Mouse (Mus musculus): Measurements from ENCODE around the gene Tubgcp2. TPM values are rescaled to one million over a fixed set of nuclear protein-coding genes. Genes with fewer than 3 reads are reported as not detected.
A peak's percentile ranks its signal among the peaks of the same experiment; 100 is the strongest.

Gene Tubgcp2
- polyA plus RNA-seq, 1 experiment from 2014 or later, result 28.8 TPM

DNA sequence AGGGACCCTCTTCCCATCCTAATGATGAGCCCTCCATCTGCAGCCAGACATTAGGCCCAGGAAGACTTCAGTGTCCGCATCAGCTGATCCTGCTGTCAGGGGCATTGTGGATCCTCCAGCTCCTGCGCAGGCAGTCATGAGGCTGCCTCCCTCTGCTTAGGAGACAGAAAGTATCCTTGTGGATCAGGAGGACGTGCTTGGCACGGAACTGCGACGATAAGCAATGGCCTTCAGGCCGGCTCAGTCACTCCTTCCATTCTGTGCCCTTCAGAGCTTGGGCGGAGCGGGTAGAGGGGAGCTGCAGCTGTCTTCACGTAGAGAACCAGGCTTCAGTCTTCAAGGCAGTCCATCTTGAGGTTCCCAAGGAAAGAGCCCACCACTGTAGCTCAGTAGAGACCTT, 75.3 kb downstream of the Tubgcp2 start:
- 71% methylated on average over 10 of the region's 10 CpGs for WGBS (ENCODE audit: insufficient replicate concordance)
- Histone ChIP-seq H3K4me2 (no peak overlapping the region), H3K9ac (no peak overlapping the region), H3K27ac (no peak overlapping the region), H3K27me3 (peaks cover 29% of the 10 kb centered on the region), H3K4me1 (replicated peaks) (peaks cover 8% of the 10 kb centered on the region), H3K4me3 (replicated peaks) (no peak overlapping the region), H3K36me3 (no peaks in the 10 kb centered on the region), H3K9me3 (replicated peaks) (no peaks in the 10 kb centered on the region)
- ATAC-seq (ENCODE audit: low read depth) (no peak), DNase-seq (no peak)

DNA sequence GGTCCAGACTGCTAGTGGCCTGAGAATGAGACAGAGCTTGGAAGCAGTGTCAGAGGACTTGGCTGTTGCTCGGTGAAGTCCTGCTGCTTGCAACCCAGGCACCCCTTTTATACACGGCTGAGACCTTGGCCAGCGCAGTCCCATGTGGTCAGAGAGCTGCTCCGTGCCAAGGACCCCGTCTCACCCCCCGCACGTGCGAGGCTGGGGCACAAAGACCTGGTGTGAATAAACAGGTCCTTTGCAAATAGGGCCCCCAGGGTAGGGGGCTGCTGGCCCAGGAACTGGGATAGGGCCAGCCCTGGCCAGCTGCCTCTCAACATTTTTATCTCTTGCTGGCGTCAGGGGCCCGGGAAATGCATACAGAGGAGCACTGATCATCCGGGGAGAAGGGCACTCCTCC, 78.5 kb downstream of the Tubgcp2 start:
- Histone ChIP-seq H3K27ac (no peak overlapping the region), H3K4me2 (no peak overlapping the region), H3K4me3 (replicated peaks) (no peak overlapping the region), H3K36me3 (no peaks in the 10 kb centered on the region), H3K27me3 (peaks cover 29% of the 10 kb centered on the region), H3K4me1 (replicated peaks) (peaks cover 20% of the 10 kb centered on the region), H3K9ac (no peak overlapping the region), H3K9me3 (replicated peaks) (no peaks in the 10 kb centered on the region)
- 24% methylated on average over 11 of the region's 11 CpGs for WGBS (ENCODE audit: insufficient replicate concordance)
- DNase-seq, result no peak
- ATAC-seq (ENCODE audit: low read depth), result no peak

DNA sequence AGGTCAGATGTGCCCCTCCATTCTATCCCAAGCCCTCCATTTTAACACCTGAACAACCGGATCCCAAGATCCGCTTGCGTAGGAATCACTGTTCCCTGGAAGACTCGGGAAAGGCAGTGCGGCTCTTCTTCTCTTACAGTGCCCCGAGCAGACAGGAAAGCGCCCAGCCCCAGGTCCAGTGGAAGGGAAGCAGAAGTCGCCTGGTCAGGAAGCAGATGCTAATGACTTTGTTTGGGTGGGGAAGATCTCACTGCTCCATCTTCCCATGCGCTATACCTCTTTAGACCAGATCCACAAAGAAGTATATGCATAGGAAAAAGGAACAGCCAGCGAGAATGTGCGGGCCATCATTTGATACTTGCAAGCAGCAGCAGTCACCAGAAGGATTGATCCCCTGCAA, 79.0 kb downstream of the Tubgcp2 start:
- Histone ChIP-seq H3K4me1 (replicated peaks) (peaks cover 20% of the 10 kb centered on the region), H3K4me2 (no peak overlapping the region), H3K9me3 (replicated peaks) (no peaks in the 10 kb centered on the region), H3K36me3 (no peaks in the 10 kb centered on the region), H3K27ac (no peak overlapping the region), H3K4me3 (replicated peaks) (no peak overlapping the region), H3K27me3 (peaks cover 29% of the 10 kb centered on the region), H3K9ac (no peak overlapping the region)
- ATAC-seq (ENCODE audit: low read depth), result no peak
- DNase-seq, result no peak
- WGBS (ENCODE audit: insufficient replicate concordance), result 14% methylated on average over 11 of the region's 11 CpGs

DNA sequence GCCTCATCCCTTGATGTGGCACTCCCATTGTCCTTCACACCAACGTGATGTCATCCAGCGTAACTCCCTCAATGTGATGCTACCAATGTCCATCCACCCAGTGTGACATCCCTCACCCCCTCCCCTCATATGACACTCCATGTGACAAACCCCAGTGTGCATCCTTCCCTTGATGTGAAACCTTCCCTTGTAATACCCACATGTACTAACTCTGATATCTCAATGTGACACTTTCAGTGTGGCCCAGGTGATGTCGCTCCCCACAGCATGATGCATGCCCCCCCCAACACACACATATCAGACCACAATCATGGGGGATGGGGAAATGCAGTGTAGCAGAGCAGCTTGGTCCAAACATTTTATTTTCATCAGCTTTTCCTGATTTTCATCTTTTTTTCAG, 79.8 kb downstream of the Tubgcp2 start:
- H3K4me3 ChIP-seq (replicated peaks), result no peak overlapping the region
- WGBS (ENCODE audit: insufficient replicate concordance), result 73% methylated on average over 3 of the region's 3 CpGs
- no peak overlapping the region for H3K27ac ChIP-seq
- no peaks in the 10 kb centered on the region for H3K9me3 ChIP-seq (replicated peaks)
- no peak for DNase-seq
- H3K27me3 ChIP-seq, result peaks cover 29% of the 10 kb centered on the region
- H3K4me2 ChIP-seq, result no peak overlapping the region
- H3K36me3 ChIP-seq, result no peaks in the 10 kb centered on the region
- H3K9ac ChIP-seq, result no peak overlapping the region
- peaks cover 23% of the 10 kb centered on the region for H3K4me1 ChIP-seq (replicated peaks)
- ATAC-seq (ENCODE audit: low read depth), result no peak

- Histone ChIP-seq H3K27me3 (peaks cover 29% of the 10 kb centered on the region), H3K36me3 (no peaks in the 10 kb centered on the region), H3K4me3 (replicated peaks) (no peak overlapping the region), H3K9ac (no peak overlapping the region), H3K9me3 (replicated peaks) (no peaks in the 10 kb centered on the region), H3K27ac (no peak overlapping the region), H3K4me2 (no peak overlapping the region), H3K4me1 (replicated peaks) (peaks cover 28% of the 10 kb centered on the region)
- DNase-seq (no peak), ATAC-seq (ENCODE audit: low read depth) (peak; percentile 76)
- WGBS (ENCODE audit: insufficient replicate concordance), result 37% methylated on average over 4 of the region's 4 CpGs
Observed at GRCm38 (mm10) chr7:139955505-139955904, 81.0 kb downstream of the Tubgcp2 start.

- DNase-seq (no peak), ATAC-seq (ENCODE audit: low read depth) (no peak)
- H3K4me1 ChIP-seq (replicated peaks), result peaks cover 39% of the 10 kb centered on the region
- no peak overlapping the region for H3K27ac ChIP-seq
- peaks cover 31% of the 10 kb centered on the region for H3K27me3 ChIP-seq
- H3K9me3 ChIP-seq (replicated peaks), result no peaks in the 10 kb centered on the region
- H3K4me3 ChIP-seq (replicated peaks), result no peak overlapping the region
- WGBS (ENCODE audit: insufficient replicate concordance), result 65% methylated on average over 6 of the region's 6 CpGs
- no peak overlapping the region for H3K9ac ChIP-seq
- H3K4me2 ChIP-seq, result peak overlapping the region; percentile 90
- no peaks in the 10 kb centered on the region for H3K36me3 ChIP-seq
Observed at GRCm38 (mm10) chr7:139951991-139952633, 84.4 kb downstream of the Tubgcp2 start.

GRCm38 (mm10) chr7:139951079-139951478, 85.4 kb downstream of the Tubgcp2 start:
- H3K9me3 ChIP-seq (replicated peaks), result no peaks in the 10 kb centered on the region
- ATAC-seq (ENCODE audit: low read depth) (peak; percentile 35; the same call in 1 of the 2 replicates), DNase-seq (no peak)
- WGBS (ENCODE audit: insufficient replicate concordance), result 4% methylated on average over 16 of the region's 16 CpGs
- H3K4me2 ChIP-seq, result peak overlapping the region; percentile 90
- H3K36me3 ChIP-seq, result no peaks in the 10 kb centered on the region
- H3K4me3 ChIP-seq (replicated peaks), result peak overlapping the region; percentile 65
- H3K4me1 ChIP-seq (replicated peaks), result peaks cover 30% of the 10 kb centered on the region
- H3K9ac ChIP-seq, result peak overlapping the region; percentile 64
- peaks cover 34% of the 10 kb centered on the region for H3K27me3 ChIP-seq
- H3K27ac ChIP-seq, result no peak overlapping the region

DNA sequence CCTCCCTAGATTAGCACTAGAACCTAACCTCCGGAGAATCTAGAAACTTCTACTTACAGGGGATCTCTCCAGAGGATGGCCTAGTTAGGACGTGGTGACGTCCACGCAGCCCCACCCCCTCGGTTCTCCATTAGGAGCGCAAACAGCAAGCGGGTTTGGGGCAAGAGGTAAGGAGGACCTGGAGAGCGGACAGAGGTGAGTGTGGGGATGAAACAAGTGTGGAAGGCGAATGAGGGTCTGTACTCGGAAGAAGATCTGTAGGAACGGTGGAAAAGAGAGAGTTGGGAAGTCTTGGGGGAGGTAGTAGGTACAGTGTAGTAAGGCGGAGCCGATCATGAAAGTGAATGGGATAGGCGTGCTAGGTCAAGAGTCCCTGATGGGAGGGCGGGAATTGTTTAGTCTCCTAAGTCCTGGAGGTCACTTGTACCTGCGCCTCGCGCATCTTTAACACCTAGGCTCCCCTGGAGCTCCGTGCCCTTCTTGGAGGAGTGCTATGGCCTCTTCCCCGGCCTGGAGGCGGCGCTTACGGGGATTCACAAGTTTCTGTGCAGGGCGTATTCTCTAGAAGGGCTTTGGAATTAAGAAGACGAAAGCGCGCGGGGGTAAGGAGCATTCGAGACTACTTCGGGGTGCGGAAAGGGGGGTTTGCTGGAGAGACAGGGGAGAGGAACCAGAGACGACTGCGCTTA, 86.0 kb downstream of the Tubgcp2 start:
- peak; percentile 80 for ATAC-seq (ENCODE audit: low read depth)

DNA sequence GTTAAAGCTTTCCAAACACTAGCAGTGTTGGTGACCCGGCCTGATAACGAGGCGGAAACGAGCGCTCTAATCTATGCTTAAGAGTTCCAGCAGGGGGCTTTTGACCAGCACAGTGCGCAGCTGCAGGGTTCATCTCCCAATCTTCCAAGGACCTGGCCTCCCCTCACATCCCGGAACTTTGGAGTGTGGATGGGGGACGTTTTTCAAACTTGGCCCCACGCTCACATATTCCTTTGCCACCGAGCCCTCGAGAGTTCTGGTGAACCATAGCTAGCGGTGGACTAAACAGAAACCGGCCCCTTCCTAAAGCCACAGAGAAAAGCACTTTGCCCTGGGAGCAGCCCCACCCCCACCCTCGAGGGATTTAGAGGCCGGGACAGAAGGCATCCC, 86.6 kb downstream of the Tubgcp2 start:
- no peaks in the 10 kb centered on the region for H3K9me3 ChIP-seq (replicated peaks)
- no peak overlapping the region for H3K27ac ChIP-seq
- peak; percentile 29 for DNase-seq
- peak overlapping the region; percentile 65 for H3K4me3 ChIP-seq (replicated peaks)
- peaks cover 45% of the 10 kb centered on the region for H3K27me3 ChIP-seq
- H3K9ac ChIP-seq, result peak overlapping the region; percentile 64
- H3K4me1 ChIP-seq (replicated peaks), result peaks cover 19% of the 10 kb centered on the region
- peak overlapping the region; percentile 90 for H3K4me2 ChIP-seq
- peak; percentile 70 for ATAC-seq (ENCODE audit: low read depth)
- no peaks in the 10 kb centered on the region for H3K36me3 ChIP-seq
- WGBS (ENCODE audit: insufficient replicate concordance), result under 1% methylated on average over 15 of the region's 15 CpGs

More for the DNA sequence above, 86.0 kb downstream of the Tubgcp2 start:
- peak overlapping the region; percentile 90 for H3K4me2 ChIP-seq
- peaks cover 24% of the 10 kb centered on the region for H3K4me1 ChIP-seq (replicated peaks)
- under 1% methylated on average over 33 of the region's 33 CpGs for WGBS (ENCODE audit: insufficient replicate concordance)
- no peaks in the 10 kb centered on the region for H3K36me3 ChIP-seq
- peak overlapping the region; percentile 64 for H3K9ac ChIP-seq
- H3K27me3 ChIP-seq, result peaks cover 40% of the 10 kb centered on the region
- peak overlapping the region; percentile 65 for H3K4me3 ChIP-seq (replicated peaks)
- H3K9me3 ChIP-seq (replicated peaks), result no peaks in the 10 kb centered on the region
- DNase-seq, result peak; percentile 49
- H3K27ac ChIP-seq, result peak overlapping the region; percentile 23; the same call in 1 of the 2 replicates

DNA sequence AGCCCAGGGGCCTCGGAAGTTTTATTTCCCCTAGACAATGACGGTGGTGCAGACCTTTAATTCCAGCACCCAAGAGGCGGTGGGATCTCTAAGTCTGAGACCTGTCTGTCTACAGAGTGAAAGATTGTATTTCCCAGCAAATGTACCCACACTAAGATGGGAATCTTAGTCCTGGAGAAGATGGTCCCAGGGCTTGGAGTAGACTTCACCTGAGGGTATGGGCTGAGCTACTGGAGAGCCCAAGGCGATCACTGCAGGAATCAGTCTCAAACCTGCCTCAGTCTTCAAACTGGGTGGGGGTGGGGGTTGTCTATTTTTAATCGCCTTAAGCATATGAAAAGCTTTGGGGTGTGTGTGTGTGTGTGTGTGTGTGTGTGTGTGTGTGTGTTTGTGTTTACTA, 90.4 kb downstream of the Tubgcp2 start:
- WGBS (ENCODE audit: insufficient replicate concordance), result 26% methylated on average over 5 of the region's 5 CpGs
- DNase-seq (no peak), ATAC-seq (ENCODE audit: low read depth) (no peak)
- H3K4me3 ChIP-seq (replicated peaks), result no peak overlapping the region
- H3K9ac ChIP-seq, result no peak overlapping the region
- no peaks in the 10 kb centered on the region for H3K9me3 ChIP-seq (replicated peaks)
- H3K27ac ChIP-seq, result no peak overlapping the region
- H3K27me3 ChIP-seq, result peaks cover 84% of the 10 kb centered on the region
- no peak overlapping the region for H3K4me2 ChIP-seq
- H3K36me3 ChIP-seq, result no peaks in the 10 kb centered on the region
- peaks cover 17% of the 10 kb centered on the region for H3K4me1 ChIP-seq (replicated peaks)
